Mouse (Mus musculus) neural tube, embryonic 12.5 days (tissue): Measurements from ENCODE around the gene Vgf. TPM values are rescaled to one million over a fixed set of nuclear protein-coding genes. Genes with fewer than 3 reads are reported as not detected.

Experiments
- ATAC-seq: fragments of 200-750 bp; cut with Nextera tagmentation; 2 replicates; pipeline ENCODE4 v1.8.0; 2017; ENCODE audit warnings: low read depth, mild to moderate bottlenecking, moderate TSS enrichment, moderate library complexity; ENCODE audit not compliant: low FRiP score
- H3K27ac ChIP-seq: fragments of 300-500 bp; sonication (generic); 2 replicates; pipeline ENCODE4 v1.5.1; 2016
- H3K27me3 ChIP-seq: fragments of 300-500 bp; sonication (generic); replicated peaks from 2 replicates; pipeline ENCODE4 v1.6.1; 2016; ENCODE audit warnings: mild to moderate bottlenecking
- H3K36me3 ChIP-seq: fragments of 300-500 bp; sonication (generic); 2 replicates; pipeline ENCODE4 v1.6.1; 2016; ENCODE audit warnings: mild to moderate bottlenecking
- H3K4me1 ChIP-seq: fragments of 300-500 bp; sonication (generic); 2 replicates; pipeline ENCODE4 v1.6.1; 2016
- H3K4me2 ChIP-seq: fragments of 300-500 bp; sonication (generic); replicated peaks from 2 replicates; pipeline ENCODE4 v1.6.1; 2016; ENCODE audit warnings: mild to moderate bottlenecking
- H3K4me3 ChIP-seq: fragments of 300-500 bp; sonication (generic); 2 replicates; pipeline ENCODE4 v1.5.1; 2016
- H3K9ac ChIP-seq: fragments of 300-500 bp; sonication (generic); 2 replicates; pipeline ENCODE4 v1.6.1; 2016; ENCODE audit warnings: mild to moderate bottlenecking
- H3K9me3 ChIP-seq: fragments of 300-500 bp; sonication (generic); 2 replicates; pipeline ENCODE4 v1.6.1; 2016; ENCODE audit warnings: mild to moderate bottlenecking
- WGBS: fragments of 180-500 bp; shearing (Covaris S2); methylation state at CpG from one replicate; pipeline ENCODE4 v1.1.7; 2016; 5-methylcytosine and 5-hydroxymethylcytosine counted together
- polyA plus RNA-seq: library from polyadenylated mRNA; unstranded; fragments of >200 nt; fragmentation: Nextera tagmentation; extraction: Ambion mirVana; gene quantifications from 2 replicates; pipeline ENCODE4 v1.2.1, GENCODE M21; 2016

Vgf gene
- polyA plus RNA-seq, 1 experiment from 2014 or later = 4.5 TPM

DNA sequence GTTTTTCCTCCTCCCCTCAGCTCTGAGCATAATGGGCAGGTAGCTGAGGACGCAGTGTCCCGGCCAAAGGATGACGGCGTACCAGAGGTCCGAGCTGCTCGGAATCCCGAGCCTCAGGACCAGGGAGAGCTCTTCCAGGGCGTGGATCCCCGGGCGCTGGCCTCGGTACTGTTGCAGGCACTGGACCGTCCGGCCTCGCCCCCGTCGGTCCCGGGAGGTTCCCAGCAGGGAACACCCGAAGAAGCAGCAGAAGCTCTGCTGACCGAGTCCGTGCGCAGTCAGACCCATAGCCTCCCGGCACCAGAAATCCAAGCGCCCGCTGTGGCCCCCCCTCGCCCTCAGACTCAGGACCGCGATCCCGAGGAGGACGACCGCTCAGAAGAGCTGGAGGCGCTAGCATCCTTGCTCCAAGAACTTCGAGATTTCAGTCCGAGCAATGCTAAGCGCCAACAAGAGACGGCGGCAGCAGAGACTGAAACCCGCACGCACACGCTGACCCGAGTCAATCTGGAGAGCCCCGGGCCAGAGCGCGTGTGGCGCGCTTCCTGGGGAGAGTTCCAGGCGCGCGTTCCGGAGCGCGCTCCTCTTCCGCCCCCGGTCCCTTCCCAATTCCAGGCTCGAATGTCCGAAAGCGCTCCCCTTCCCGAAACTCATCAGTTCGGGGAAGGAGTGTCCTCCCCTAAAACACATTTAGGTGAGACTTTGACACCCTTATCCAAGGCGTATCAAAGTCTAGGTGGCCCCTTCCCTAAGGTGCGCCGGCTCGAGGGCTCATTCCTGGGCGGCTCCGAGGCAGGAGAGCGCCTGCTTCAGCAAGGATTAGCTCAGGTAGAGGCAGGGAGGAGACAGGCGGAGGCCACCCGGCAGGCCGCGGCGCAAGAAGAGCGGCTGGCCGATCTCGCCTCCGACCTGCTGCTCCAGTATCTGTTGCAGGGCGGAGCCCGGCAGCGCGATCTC, 5.2 kb downstream of the Vgf start:
- WGBS = under 1% methylated on average over 78 of the region's 78 CpGs
- Histone ChIP-seq H3K4me1 (peaks cover 36% of the 10 kb centered on the region), H3K4me3 (peak overlapping the region; percentile 40), H3K4me2 (peak overlapping the region; percentile 98), H3K36me3 (peaks cover 11% of the 10 kb centered on the region), H3K9ac (peak overlapping the region; percentile 45), H3K27ac (no peak overlapping the region), H3K9me3 (no peaks in the 10 kb centered on the region), H3K27me3 (peaks cover 59% of the 10 kb centered on the region)
- ATAC-seq = no peak

DNA sequence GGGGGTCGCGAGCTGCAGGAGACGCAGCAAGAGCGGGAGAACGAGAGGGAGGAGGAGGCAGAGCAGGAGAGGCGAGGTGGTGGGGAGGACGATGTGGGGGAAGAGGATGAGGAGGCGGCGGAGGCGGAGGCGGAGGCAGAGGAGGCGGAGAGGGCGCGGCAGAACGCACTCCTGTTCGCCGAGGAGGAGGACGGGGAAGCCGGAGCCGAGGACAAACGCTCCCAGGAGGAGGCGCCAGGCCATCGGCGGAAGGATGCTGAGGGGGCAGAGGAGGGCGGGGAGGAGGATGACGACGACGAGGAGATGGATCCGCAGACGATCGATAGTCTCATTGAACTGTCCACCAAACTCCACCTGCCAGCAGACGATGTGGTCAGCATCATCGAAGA, 5.8 kb downstream of the Vgf start:
- Histone ChIP-seq H3K4me2 (peak overlapping the region; percentile 98), H3K4me3 (peak overlapping the region; percentile 40), H3K27me3 (peaks cover 53% of the 10 kb centered on the region), H3K9me3 (no peaks in the 10 kb centered on the region), H3K27ac (no peak overlapping the region), H3K9ac (peak overlapping the region; percentile 45), H3K4me1 (peaks cover 36% of the 10 kb centered on the region), H3K36me3 (peaks cover 17% of the 10 kb centered on the region)
- no peak; the same call in 1 of the 2 replicates for ATAC-seq
- WGBS = under 1% methylated on average over 32 of the region's 33 CpGs

DNA sequence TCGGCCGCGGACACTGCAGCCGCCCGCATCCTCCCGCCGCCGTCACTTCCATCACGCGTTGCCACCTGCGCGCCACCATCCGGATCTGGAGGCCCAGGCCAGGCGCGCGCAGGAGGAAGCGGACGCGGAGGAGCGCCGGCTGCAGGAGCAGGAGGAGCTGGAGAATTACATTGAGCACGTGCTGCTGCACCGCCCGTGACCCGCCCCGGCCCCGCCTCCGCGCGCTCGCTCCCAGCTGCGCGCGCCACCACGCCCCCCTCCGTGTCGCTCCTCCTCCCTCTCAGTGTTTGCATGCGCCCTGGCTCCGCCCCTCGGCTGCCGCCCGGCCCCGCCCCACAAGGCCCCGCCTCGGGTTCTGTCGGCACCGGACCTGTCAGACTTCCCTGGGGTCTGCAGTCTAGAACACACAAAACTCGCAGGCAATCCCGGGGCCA, 6.5 kb downstream of the Vgf start:
- Histone ChIP-seq H3K9ac (peak overlapping the region; percentile 45), H3K27ac (no peak overlapping the region), H3K27me3 (peaks cover 48% of the 10 kb centered on the region), H3K4me3 (peak overlapping the region; percentile 40), H3K36me3 (peaks cover 24% of the 10 kb centered on the region), H3K9me3 (no peaks in the 10 kb centered on the region), H3K4me2 (peak overlapping the region; percentile 98), H3K4me1 (peaks cover 36% of the 10 kb centered on the region)
- peak; percentile 74 for ATAC-seq
- under 1% methylated on average over 48 of the region's 49 CpGs for WGBS

DNA sequence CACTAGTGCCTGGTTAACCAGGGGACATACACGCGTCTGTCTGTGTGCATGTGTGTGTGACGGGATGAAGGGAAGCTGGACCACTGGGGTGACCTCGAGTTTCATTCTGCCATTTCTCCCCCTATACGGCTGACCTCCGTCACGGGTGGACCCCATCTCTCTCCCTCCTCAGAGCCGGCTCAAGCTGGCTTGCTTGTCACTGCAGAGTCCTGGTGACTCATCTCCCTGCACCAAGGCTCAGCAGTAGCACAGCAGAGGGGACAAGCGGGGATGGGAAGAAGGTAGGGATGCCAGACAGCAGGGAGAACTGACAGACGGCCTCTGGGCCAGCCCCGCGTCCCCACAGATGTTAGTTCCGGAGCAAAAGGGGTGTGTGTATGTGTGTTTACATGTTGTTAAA, 10.0 kb downstream of the Vgf start:
- peaks cover 14% of the 10 kb centered on the region for H3K27me3 ChIP-seq
- peaks cover 56% of the 10 kb centered on the region for H3K36me3 ChIP-seq
- H3K9me3 ChIP-seq = no peaks in the 10 kb centered on the region
- H3K27ac ChIP-seq = no peak overlapping the region
- peaks cover 14% of the 10 kb centered on the region for H3K4me1 ChIP-seq
- no peak overlapping the region for H3K4me3 ChIP-seq
- 84% methylated on average over 13 of the region's 13 CpGs for WGBS
- H3K4me2 ChIP-seq = no peak overlapping the region
- H3K9ac ChIP-seq = no peak overlapping the region
- ATAC-seq = no peak

DNA sequence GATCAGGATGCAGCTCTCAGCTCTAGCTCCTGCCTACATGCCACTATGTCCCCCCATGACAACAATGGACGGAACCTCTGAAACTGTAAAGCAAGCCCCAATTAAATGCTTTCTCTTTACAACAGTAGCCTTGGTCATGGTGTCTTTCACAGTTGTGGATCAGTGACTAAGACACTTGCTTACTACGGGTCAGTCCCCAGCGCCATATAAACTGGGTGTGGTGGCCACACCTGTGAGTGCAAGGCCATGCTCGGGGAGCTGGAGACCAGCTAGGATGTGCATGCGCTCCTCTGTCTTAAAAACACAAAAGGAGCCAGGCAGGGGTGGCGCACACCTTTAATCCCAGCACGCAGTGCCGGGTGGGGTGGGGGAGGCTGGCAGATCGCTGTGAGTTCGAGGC, 13.3 kb downstream of the Vgf start:
- H3K4me3 ChIP-seq = no peak overlapping the region
- H3K36me3 ChIP-seq = peaks cover 74% of the 10 kb centered on the region
- H3K9ac ChIP-seq = no peak overlapping the region
- H3K27me3 ChIP-seq = no peaks in the 10 kb centered on the region; the same call in 1 of the 2 replicates
- no peak overlapping the region for H3K4me2 ChIP-seq
- peaks cover under 1% of the 10 kb centered on the region for H3K4me1 ChIP-seq
- no peaks in the 10 kb centered on the region for H3K9me3 ChIP-seq
- no peak overlapping the region for H3K27ac ChIP-seq
- WGBS = 95% methylated on average over 10 of the region's 10 CpGs
- no peak for ATAC-seq

DNA sequence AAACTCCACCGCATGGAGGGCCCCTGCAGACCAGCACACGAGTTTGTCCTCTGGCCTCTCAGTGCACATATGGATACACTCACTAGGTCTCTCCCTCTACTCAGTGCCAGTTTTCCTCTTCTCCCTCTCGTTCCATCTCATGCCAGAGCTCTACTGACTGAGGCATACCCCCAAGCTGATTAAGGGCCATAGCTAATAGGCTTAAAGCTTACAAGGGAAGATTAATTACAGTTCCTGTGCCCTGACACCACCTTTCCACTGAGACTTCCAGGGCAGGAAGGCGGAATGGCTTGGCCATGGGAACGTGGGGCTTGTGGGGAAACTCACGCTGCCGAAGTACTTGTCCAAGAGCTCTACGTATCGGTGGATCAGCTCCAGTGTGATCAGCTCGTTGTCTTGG, 15.2 kb downstream of the Vgf start:
- 91% methylated on average over 10 of the region's 10 CpGs for WGBS
- no peak overlapping the region for H3K9ac ChIP-seq
- H3K9me3 ChIP-seq = no peaks in the 10 kb centered on the region
- no peak overlapping the region for H3K4me2 ChIP-seq
- H3K27ac ChIP-seq = no peak overlapping the region
- no peak for ATAC-seq
- H3K36me3 ChIP-seq = peaks cover 62% of the 10 kb centered on the region
- peaks cover 13% of the 10 kb centered on the region for H3K4me1 ChIP-seq
- no peak overlapping the region for H3K4me3 ChIP-seq
- H3K27me3 ChIP-seq = no peaks in the 10 kb centered on the region

- H3K27me3 ChIP-seq = no peaks in the 10 kb centered on the region
- no peak overlapping the region for H3K9ac ChIP-seq
- 96% methylated on average over 7 of the region's 7 CpGs for WGBS
- peaks cover 37% of the 10 kb centered on the region for H3K36me3 ChIP-seq
- no peaks in the 10 kb centered on the region for H3K9me3 ChIP-seq
- no peak overlapping the region for H3K4me2 ChIP-seq
- H3K4me1 ChIP-seq = peaks cover 15% of the 10 kb centered on the region
- H3K27ac ChIP-seq = no peak overlapping the region
- no peak for ATAC-seq
- H3K4me3 ChIP-seq = no peak overlapping the region
Observed at GRCm38 (mm10) chr5:137043997-137044396, 17.8 kb downstream of the Vgf start.

- Histone ChIP-seq H3K9me3 (no peaks in the 10 kb centered on the region), H3K4me1 (peaks cover 15% of the 10 kb centered on the region), H3K36me3 (peaks cover 21% of the 10 kb centered on the region), H3K4me3 (peak within 1 kb of the TSS; percentile 67), H3K27me3 (no peaks in the 10 kb centered on the region), H3K4me2 (peak within 1 kb of the TSS; percentile 76), H3K9ac (peak within 1 kb of the TSS; percentile 77), H3K27ac (peak within 1 kb of the TSS; percentile 9; the same call in 1 of the 2 replicates)
- 1% methylated on average over 48 of the region's 48 CpGs for WGBS
- peak; percentile 93 for ATAC-seq
Observed at GRCm38 (mm10) chr5:137045402-137046323, 19.5 kb downstream of the Vgf start, which contains the start of gene Ap1s1. Ap1s1 (minus strand) TSS chr5:137046135.

DNA sequence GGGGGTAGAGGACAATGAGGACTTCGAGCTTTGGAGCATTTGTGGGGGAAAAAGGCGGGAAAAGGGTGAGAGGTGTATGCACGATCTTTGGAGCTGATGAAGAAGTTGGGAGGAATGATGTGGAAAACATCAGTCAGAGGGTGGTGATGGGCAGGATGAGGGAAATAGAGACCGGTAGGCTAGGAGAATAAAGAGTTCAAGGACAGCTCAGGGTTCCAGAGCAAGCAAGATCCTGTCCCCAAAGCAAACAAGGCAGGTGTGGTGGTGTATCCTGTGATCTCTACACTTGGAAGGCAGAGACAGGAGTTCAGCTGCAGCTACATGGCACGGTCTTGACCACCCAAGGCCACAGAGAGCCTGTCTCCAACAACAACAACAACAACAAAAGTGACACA, 20.1 kb downstream of the Vgf start:
- Histone ChIP-seq H3K4me2 (peak overlapping the region; percentile 76), H3K9ac (no peak overlapping the region), H3K27ac (no peak overlapping the region), H3K4me3 (peak overlapping the region; percentile 67; the same call in 1 of the 2 replicates), H3K36me3 (peaks cover 16% of the 10 kb centered on the region), H3K27me3 (no peaks in the 10 kb centered on the region), H3K4me1 (peaks cover 15% of the 10 kb centered on the region), H3K9me3 (no peaks in the 10 kb centered on the region)
- WGBS = 28% methylated on average over 5 of the region's 5 CpGs
- peak; percentile 18 for ATAC-seq

GRCm38 (mm10) chr5:137046991-137047390, 20.8 kb downstream of the Vgf start:
- Histone ChIP-seq H3K27ac (no peak overlapping the region), H3K4me2 (no peak overlapping the region), H3K9me3 (no peaks in the 10 kb centered on the region), H3K4me1 (peaks cover 15% of the 10 kb centered on the region), H3K9ac (no peak overlapping the region), H3K36me3 (peaks cover 10% of the 10 kb centered on the region), H3K4me3 (no peak overlapping the region), H3K27me3 (no peaks in the 10 kb centered on the region)
- ATAC-seq = no peak

DNA sequence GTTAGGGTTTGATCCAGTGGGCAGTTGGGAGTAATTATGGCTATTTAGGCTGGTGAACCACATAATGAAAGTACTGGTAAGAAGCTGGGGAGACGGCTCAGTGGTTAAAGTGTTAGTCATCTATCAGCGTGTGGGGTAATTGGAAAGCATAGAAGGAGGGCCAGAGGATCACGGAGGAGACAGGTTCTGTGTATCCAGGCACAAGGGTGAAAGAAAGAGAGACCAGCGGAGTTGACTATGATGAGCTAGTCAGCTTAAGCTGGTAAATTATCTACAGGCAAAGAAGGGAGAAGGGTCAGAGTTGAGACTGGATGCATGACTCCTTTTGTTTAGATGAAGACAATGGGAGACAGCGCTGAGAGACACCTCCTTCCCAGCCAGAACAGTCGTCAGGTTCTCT, 24.9 kb downstream of the Vgf start:
- no peak overlapping the region for H3K27ac ChIP-seq
- H3K27me3 ChIP-seq = no peaks in the 10 kb centered on the region
- no peak overlapping the region for H3K4me2 ChIP-seq
- peaks cover 5% of the 10 kb centered on the region; the same call in 1 of the 2 replicates for H3K4me1 ChIP-seq
- H3K9ac ChIP-seq = no peak overlapping the region
- H3K36me3 ChIP-seq = no peaks in the 10 kb centered on the region
- ATAC-seq = no peak
- H3K9me3 ChIP-seq = no peaks in the 10 kb centered on the region
- no peak overlapping the region for H3K4me3 ChIP-seq
- 35% methylated on average over 6 of the region's 6 CpGs for WGBS
